Mouse (Mus musculus): Measurements from ENCODE around the gene Arhgdia. TPM values are rescaled to one million over a fixed set of nuclear protein-coding genes. Genes with fewer than 3 reads are reported as not detected.
A peak's percentile ranks its signal among the peaks of the same experiment; 100 is the strongest.
"Not testable (repeated sequence)": the region's sequence is repeated elsewhere in the genome, so short reads cannot be mapped to it uniquely, and the experiment has no call there.

Gene Arhgdia
- total RNA-seq, 2 experiments from 2014 or later: 71.0 to 89.8 TPM

DNA sequence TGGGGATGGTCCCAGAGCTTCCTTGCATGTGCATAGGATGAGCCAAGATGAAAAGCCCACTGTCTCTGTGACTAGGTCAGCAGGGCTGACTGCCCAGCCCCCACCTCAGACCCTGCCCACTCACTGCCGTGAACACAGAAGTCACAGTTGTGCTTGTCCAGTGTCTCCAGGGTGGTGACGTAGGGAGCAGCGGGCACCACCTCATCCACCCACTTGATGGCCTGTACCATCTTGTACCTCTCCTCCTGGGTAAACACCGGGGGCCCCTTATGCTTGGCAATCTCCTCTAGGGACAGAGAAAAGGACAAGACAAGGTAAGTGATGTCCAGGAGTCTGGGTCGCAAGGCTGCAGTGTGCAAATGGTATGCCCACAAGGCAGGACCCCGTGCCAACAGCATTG, 33.7 kb upstream of the Arhgdia start:
- no peak for DNase-seq (ENCODE audit: low spot score)

DNA sequence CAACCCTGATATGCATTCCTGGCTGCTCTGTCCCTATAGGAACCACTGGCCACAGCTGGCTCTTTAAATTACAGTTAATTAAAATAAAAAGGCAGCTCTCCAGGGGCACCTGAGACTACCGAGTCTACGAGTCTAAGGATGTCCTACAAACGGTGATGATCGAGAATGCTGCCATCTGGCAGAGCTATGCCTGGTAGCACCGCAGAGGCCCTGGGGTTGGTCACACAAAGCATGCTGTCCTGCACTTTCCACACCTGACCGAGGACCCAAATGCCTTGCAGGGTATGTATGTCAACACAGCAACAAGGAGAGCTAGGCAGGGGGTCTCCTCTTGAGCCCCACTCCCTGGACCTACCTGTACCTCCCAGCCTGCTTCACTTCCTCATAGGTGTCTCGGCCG, 32.6 kb upstream of the Arhgdia start:
- no peak for DNase-seq (ENCODE audit: low spot score)

DNA sequence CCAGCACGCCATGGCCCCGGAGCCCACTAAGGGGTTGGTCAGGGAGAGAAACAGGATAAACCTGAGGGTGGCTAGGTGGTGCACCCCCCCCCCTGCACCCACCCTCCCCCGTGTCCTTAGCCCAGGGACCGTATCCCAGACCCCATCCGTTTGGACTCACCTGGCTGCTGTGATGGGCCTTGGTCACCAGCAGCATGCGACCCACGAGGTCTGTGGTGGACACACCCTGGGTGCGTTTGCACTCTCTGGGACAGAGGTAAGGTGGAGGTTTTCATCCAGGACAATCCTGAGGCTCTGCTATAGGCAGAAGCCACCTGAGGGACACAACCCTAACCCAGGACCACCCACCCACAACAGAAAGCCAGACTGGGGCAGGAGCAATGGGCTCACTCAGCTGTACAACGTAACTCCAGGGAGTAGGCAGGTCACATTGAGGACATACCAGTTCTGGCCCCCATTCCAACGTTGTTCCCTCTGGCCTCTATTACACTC, 32.1 kb upstream of the Arhgdia start:
- no peak for DNase-seq (ENCODE audit: low spot score)

DNA sequence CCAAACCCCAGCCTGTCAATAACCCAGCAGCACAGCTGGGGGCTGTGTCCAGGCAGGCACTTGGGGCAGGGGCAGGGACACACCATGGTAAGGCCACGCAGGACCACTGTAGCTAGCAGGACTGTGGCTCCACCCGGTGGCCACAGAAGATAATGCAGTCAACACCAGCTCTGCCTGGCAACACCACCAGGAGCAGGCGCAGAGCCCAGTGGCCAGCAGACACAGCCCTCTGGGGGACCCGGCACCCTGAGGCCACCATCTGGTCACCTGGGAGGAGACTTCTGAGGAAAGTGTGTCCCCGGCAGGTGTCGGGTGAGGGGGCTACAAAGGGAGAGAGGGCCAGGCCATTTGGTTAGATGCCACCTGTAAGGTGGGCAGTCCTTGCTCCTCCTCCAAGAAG, 31.3 kb upstream of the Arhgdia start:
- DNase-seq (ENCODE audit: low spot score): peak; percentile 81

DNA sequence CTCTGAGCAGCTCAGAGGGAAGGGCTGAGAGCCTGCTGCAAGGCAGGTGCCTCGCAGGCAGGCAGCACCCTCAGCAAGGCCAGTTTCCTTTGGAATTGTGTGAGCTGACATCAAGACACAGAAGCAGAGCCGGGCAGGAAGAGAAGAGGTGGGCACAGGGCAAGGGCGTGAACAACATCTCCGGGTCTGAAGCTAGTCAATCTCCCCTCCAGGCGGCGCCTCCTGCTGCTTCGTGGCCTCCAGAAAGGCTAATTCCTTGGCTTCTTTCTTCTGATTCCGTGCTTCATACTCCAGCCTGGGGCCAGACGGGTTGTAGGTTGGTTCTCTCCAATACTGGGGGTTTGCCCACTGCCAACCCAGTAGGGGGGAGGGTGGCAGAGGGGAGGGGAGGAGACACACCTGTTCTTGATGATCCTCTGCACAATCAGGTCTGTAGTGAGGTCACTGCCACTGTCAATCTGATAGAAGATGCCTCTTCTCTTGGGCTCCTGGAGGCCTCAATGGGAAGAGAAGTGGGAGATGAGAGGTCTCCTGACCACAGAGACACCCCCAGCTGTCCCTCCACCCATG, 29.1 kb upstream of the Arhgdia start:
- no peak for DNase-seq (ENCODE audit: low spot score)

DNA sequence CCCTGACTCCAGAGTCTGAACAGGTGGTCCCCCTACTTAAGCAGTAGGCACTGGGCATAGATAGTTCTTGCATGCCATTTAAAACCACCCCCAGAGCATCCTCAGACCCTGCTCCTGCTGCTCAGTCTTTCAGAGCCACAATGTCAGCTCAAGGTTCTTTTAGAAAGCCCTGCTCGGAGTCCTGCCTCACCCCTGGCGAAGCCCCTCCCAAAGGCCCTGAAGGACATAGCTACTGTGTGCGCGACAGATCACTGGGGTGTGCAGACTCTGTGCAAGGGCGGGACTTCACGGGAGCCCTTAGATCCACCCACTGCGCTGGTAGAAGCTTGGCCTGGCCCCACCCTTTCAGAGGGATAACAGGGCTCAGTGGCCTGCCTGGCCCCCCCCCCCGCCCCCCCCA, 27.8 kb upstream of the Arhgdia start:
- no peak for DNase-seq (ENCODE audit: low spot score)

DNA sequence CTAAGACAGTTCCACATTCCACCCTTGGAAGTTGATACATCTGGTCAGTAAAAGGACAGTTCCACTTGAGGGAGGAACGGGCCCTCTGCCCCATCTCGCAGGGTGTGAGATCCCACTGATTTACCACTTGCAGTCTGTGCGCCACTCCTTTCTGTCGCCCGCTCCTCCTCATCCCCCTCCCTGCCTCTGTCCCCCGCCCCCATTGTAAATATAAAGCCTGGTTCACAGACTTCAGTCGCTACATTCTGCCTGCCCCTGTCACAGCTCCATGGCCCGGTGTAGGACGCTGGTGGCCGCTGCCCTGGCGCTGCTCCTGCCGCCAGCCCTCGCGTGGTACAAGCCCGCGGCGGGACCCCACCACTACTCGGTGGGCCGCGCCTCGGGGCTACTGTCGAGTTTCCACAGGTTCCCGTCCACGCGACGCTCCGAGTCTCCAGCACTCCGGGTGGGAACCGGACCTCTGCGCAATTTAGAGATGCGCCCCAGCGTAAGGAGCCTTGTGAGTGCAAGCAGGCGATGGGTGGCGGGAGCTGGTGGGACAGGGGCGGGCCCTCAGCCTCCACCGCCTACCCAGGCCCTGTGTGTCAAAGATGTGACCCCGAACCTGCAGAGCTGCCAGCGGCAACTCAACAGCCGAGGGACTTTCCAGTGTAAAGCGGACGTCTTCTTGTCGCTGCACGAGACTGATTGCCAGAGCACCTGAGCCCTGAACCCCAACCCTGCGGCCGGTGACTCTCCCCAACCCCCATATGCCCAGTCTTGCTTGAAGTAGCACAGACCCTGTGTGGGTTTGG, 27.0 kb upstream of the Arhgdia start, which contains the start of gene Npb:
Npb (plus strand) TSS at position 237 of the 794 bp plus-strand sequence.
- DNase-seq (ENCODE audit: low spot score): no peak

DNA sequence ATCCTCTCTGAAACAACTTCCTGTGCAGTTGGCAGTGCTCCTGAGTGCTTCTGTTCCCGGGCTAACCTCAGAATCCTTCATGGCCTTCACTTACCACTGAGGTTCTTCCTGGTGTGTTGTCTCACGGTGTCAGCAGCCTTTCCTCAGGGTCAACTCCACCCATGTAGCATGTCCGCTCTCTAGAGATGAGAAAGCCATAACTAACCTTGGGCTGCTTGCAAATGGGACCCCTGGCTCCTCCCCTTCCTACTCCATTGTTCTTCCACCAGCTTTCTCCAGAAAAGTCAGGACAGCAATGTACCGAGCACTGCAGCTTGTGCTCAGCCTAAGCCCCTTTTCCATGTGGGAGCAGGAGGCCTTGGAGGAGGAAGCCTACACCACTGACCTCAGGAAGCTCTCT, 25.3 kb upstream of the Arhgdia start:
- DNase-seq (ENCODE audit: low spot score): no peak

DNA sequence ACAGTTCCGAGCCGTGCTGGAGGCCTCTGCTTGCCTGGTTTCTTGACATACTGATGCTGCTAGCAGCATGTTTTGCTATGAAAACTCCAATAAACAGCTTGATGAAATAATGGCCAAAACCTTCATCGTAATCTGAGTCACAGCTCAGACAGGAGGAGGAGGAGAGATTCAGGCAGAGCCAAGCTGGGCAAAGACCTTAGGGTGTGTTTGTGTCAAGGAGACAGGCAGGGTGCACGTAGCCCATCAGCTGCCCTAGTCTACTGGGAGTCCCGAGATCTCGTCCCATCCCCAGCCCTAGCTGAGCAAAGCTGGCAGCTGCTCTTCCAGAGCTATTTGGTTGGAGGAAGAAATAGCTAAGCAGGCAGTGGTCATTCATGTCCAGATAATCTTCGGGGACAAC, 24.2 kb upstream of the Arhgdia start:
- DNase-seq (ENCODE audit: low spot score): no peak

DNA sequence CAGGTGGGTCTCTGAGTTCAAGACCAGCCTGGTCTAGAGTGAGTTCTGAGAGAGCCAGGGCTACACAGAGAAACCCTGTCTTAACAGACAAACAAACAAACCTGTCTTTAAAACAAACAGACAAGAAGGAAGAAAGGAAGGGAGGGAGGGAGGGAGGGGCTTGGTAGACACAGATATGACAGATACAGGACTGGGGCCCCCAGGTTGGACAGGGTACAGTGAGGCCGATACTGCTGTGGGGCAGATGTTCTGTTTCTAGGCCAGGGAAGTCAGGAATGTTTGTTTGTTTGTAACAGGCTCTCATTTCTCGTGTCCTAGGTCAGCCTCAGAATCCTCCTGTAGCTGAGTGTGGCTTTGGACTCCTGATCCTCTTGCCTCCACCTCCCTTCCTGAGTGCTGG, 22.1 kb upstream of the Arhgdia start:
- DNase-seq (ENCODE audit: low spot score): no peak

DNA sequence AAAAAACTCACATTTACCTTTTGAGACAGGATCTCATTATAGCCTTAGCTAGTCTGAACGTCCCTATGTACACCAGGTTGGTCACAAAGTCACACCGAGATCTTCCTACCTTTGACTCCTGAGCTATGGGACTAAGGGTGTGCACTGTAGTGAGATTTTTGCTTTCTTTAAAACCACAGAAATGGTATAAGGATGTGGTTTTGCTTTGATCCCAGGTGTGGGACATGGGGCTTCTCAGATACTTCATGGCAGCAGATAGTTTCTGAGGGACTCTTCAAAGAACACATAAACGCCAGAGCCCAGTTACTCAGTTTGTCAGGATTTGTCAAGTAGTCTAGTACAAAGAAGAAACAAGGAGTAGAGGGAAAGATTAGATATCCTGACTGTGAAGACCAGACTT, 19.3 kb upstream of the Arhgdia start:
- no peak for DNase-seq (ENCODE audit: low spot score)

DNA sequence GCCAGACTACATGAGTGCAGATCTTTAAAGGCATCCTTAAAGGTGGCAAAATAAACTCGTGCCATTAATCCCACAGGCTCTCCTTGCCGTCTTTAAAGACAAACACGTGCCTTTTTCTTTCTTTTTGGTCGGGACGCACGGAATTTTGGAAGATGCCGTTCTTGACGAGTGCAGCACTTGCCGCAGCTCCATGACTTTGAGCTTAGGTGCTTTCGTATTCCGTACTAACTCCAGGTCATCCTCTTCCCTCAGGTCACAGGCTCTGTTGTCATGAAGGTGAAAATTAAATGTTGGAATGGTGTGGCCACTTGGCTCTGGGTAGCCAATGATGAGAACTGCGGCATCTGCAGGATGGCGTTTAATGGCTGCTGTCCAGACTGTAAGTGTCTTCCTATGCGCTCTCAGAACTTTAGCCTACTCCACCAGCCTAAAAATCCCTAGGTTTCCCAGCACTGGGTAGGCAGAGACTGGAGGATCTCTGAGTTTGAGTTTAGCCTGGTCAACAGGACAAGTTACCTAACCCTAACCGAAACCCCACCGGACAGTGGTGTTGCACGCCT, 17.6 kb upstream of the Arhgdia start:
- DNase-seq (ENCODE audit: low spot score): no peak

DNA sequence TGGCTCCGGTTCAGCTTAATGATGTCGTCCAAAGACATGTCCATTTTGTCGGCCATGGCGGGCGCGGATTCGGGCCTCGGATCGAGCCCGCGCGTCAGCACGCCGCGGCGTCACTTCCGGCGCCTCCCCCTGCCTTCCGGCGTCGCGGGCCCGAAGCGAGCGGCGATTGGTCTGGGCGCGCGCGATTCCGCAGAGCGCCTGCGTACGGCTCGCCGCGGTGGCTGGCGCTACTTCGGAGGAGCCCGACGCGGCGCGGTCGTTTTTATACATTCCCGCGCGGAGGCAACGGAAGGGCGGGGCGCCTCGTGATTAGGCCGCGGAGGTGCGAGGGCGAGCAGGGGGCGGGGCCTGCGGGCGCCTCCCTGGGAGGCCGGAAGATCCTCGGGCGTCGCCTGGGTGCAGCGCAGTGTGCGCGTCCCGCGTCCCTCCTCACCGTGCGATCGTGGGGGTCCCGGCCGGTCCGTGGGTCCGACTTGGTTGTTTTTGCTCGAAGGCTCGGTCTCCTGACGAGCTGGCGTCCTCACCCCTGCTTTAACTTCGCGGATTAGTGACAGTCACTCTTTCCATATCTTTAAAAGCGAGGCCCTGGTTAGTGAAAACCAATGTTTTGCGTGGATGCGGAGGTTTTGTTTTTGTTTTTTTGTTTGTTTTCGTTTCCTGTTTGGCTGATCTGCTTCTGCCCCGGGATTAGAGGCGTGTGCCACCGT, 17.0 kb upstream of the Arhgdia start, which contains the start of the genes Alyref and Anapc11:
Alyref (minus strand) TSS at position 83 of the 707 bp plus-strand sequence.
Anapc11 (plus strand) TSS at position 139 of the 707 bp plus-strand sequence.
- DNase-seq (ENCODE audit: low spot score): peak; percentile 92

DNA sequence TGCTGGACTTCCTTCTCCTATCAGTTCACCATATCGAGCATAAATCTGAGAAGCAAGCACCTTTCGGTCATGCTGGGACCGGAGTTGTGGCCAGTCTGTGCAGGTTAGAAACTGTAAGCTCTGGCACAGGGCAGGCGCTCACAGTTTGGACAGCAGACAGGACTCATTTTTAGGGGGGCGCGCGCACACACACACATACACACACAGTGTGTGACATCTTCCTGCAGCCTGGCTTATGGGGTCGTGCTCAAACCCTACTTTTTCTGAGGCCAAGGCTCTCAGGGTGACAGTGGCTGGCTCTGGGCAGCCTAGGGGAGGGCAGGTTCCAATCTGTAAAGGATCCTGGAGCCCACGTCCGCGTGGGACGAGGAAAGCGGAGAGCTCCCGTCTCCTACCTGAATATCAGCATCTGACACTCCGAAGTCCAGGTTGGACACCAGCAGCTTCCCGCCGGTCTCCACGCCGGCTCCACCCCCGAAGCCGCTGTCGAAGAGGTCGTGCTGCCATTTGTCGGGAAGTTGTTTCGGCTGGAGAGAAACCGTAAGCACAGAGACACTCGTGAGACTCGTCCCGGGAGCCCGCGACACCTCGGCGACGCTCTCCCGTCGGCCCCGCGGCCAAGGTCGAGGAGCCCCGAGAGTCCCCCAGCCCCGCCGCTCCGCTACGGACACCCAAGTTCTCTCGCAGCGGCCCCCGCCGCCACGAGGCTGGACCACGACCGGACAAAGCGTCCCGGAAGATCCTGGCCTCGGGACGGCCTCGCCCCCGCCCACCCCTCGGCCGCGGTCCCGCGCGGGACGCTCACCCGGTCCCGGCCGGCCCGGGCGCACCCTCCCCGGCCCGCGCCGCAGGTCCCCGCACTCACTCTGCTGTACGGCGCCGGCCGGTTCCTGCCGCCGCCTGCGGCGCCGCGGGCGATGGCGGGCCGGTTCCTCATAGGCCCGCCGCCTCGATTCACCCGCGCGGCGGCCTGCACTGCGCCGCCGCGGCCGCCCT, 16.1 kb upstream of the Arhgdia start:
- DNase-seq (ENCODE audit: low spot score): no peak

DNA sequence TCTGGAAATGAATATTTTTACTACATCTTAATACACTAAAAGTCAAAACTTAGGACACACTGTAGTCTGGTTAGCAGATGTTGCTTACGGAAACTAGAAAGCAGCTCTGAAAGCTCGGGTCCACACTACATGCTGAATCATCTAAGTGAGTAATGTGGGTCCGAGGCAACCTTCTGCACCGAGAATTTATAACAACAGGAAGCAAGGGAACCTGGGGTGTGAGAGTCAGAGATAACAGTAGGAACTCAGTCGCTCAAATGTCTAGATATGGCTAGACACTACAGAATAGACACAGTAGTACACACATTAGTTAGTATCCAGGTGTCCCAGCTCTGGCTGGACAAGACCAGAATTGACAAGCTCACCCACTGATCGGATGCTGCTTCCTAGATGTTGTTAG, 7.1 kb upstream of the Arhgdia start:
- DNase-seq (ENCODE audit: low spot score): no peak

DNA sequence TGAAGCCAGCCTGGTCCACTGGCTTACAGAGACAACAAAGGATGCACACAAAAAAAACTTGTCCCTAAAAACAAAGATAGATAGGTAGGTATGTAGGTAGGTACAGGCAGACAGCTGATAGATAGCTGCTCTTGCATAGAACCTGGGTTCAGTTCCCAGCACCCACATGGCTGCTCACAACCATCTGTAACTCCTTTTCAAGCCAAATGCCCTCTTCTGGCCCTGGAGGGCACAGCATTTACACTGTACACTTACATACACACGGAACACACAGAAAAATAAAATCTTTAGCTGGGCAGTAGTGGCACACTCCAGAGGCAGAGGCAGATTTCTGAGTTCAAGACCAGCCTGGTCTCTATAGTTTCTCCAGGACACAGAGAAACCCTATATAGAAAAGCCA, 2.5 kb upstream of the Arhgdia start:
- no peak for DNase-seq (ENCODE audit: low spot score)

DNA sequence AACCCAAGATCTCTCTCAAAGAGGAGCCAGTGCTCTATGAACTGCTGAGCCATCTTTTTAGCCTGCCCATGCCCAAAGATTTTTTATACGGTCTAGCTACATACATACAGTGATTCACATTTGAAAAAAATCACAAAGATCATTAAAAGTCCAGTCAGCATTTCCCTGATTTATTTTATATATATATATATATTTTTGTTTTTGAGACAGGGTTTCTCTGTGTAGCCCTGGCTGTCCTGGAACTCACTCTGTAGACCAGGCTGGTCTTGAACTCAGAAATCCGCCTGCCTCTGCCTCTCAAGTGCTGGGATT, 1.5 kb upstream of the Arhgdia start:
- DNase-seq (ENCODE audit: low spot score): not testable (repeated sequence)

DNA sequence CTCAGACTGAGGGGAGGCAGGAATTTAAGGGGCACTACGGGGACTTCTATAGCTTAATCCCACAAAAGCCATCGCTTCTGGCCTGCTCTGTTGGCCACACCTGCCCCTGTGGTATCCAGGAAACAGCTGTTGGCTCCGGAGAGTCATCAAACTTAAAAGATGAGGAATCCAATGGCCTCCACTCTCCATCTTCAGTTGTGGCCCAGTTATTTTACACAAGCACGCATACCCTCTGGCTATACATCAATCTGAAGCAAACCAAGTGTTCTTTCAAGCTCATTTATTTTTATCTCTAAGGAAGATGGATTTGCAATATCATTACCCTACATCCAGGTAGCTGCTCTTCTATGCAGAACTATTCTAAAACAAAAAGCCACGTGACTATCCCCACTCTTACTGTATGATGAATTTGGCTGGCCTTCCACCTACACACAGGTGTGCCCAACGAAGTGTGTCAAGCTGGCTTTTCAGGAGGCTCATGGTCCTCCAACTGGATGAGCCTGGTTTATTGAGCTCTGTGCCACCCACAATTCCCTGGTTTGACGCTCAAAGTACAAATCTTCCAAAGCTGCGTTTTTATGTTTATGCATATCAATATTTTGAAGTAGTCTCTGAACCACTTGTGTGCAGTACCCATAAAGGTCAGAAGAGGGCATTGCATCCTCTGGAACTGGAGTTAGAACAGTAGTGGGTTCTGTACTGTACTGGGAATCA, 1.0 kb upstream of the Arhgdia start:
- DNase-seq (ENCODE audit: low spot score): no peak

DNA sequence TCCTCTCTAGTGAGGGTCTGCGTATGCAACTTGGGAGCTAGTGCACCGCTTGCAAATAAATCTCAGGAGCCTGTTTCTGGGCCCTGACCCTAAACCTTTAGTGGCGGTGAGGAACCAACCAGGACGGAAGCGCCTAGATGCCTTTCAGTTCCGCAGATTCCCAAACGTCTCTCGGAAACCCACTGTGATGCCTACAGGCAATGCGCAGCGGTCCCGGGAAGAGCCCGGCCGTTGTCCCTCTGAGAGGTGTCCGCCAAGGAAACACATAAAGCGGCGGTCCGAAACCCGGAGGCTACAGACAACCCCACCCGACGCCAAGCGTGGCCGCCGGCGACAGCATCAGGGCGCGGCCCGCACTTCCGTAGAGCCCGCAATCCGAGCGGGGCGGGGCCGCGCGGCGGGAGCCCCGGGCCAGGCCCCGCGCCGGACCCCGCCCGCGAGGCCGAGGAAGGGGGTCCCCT, 523 bp downstream of the Arhgdia start:
- no peak for DNase-seq (ENCODE audit: low spot score)

DNA sequence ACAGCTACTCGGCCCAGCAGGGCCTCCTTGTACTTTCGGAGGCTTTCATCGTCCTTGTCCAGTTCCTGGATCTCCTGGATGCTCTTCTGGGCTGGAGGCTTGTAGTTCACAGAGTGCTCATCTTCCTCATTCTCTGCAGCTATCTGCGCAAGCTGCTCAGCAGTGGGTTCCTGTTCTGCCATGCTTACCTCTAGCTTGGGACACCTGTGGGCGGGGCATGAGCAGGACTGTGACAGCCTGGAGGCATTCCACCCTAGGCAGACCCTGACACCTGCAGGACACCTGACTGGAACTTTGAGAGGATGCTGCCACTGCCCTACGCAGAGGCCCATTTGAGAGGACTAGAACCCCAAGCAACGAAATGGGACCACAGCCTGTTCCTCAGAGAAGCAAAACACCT, 1.2 kb downstream of the Arhgdia start:
- no peak for DNase-seq (ENCODE audit: low spot score)

Measured in gastrocnemius, adult 18-20 months (tissue).